Mouse (Mus musculus) bone marrow macrophage, adult 2 months (primary cell): ENCODE data around the gene Mfsd6l. TPM values are rescaled to one million over a fixed set of nuclear protein-coding genes. Genes with fewer than 3 reads are reported as not detected.

Experiments
- H3K27ac ChIP-seq: 2 replicates; pipeline ENCODE4 v1.5.1; 2012; ENCODE audit warnings: low read depth, low read length; ENCODE audit not compliant: insufficient read depth
- H3K4me1 ChIP-seq: 2 replicates; pipeline ENCODE4 v1.6.1; 2012; ENCODE audit warnings: low read length; ENCODE audit not compliant: control insufficient read depth, insufficient read depth
- H3K4me3 ChIP-seq: 2 replicates; pipeline ENCODE4 v1.5.1; 2012; ENCODE audit warnings: mild to moderate bottlenecking, low read length, moderate library complexity; ENCODE audit not compliant: insufficient read depth
- CTCF ChIP-seq: IDR thresholded peaks from 2 replicates; pipeline ENCODE4 v1.5.1; 2012; ENCODE audit warnings: low read depth, mild to moderate bottlenecking, low read length, moderate library complexity
- POLR2A ChIP-seq: IDR thresholded peaks from 2 replicates; pipeline ENCODE4 v1.6.1; 2012; ENCODE audit warnings: mild to moderate bottlenecking, low read depth, low read length, borderline replicate concordance
- polyA plus RNA-seq: library from polyadenylated mRNA; stranded (reverse); fragments of >200 nt; gene quantifications from 2 replicates; pipeline ENCODE4 v1.2.4, GENCODE M21; 2012; ENCODE audit not compliant: missing spikeins, insufficient read depth, insufficient read length

The Mfsd6l gene
- polyA plus RNA-seq = 0.35 and 1.2 TPM in 2 replicates

- no peaks in the 10 kb centered on the region for H3K4me1 ChIP-seq
- H3K4me3 ChIP-seq = no peak within 1 kb of the TSS
- H3K27ac ChIP-seq = no peak within 1 kb of the TSS
- no peak for TF ChIP-seq POLR2A
- TF ChIP-seq CTCF = no peak
These were observed at the start of gene Mfsd6l for GRCm38 (mm10) chr11:68555918-68556584. Gene Mfsd6l (plus strand): TSS chr11:68556186.

- Histone ChIP-seq H3K27ac (no peak overlapping the region), H3K4me1 (peaks cover 26% of the 10 kb centered on the region), H3K4me3 (no peak overlapping the region)
These were observed 48.7 kb upstream of the Mfsd6l start for GRCm38 (mm10) chr11:68507246-68507645.

GRCm38 (mm10) chr11:68508619-68509018 lies 47.4 kb upstream of the Mfsd6l start:
- no peak overlapping the region for H3K27ac ChIP-seq
- TF ChIP-seq CTCF (no peak), POLR2A (no peak)
- H3K4me3 ChIP-seq = no peak overlapping the region
- H3K4me1 ChIP-seq = peaks cover 25% of the 10 kb centered on the region

More at GRCm38 (mm10) chr11:68507246-68507645, 48.7 kb upstream of the Mfsd6l start:
- no peak for TF ChIP-seq POLR2A
- no peak for TF ChIP-seq CTCF

- no peak for TF ChIP-seq POLR2A
- TF ChIP-seq CTCF = no peak
- H3K27ac ChIP-seq = no peak overlapping the region
- peaks cover 24% of the 10 kb centered on the region for H3K4me1 ChIP-seq
These were observed 46.8 kb upstream of the Mfsd6l start for GRCm38 (mm10) chr11:68509194-68509593.

GRCm38 (mm10) chr11:68513969-68514368 lies 42.0 kb upstream of the Mfsd6l start:
- no peak overlapping the region for H3K4me3 ChIP-seq
- H3K27ac ChIP-seq = peak overlapping the region; percentile 45
- TF ChIP-seq CTCF = no peak
- TF ChIP-seq POLR2A = no peak
- peaks cover 25% of the 10 kb centered on the region for H3K4me1 ChIP-seq

More at GRCm38 (mm10) chr11:68509194-68509593, 46.8 kb upstream of the Mfsd6l start:
- H3K4me3 ChIP-seq = no peak overlapping the region

DNA sequence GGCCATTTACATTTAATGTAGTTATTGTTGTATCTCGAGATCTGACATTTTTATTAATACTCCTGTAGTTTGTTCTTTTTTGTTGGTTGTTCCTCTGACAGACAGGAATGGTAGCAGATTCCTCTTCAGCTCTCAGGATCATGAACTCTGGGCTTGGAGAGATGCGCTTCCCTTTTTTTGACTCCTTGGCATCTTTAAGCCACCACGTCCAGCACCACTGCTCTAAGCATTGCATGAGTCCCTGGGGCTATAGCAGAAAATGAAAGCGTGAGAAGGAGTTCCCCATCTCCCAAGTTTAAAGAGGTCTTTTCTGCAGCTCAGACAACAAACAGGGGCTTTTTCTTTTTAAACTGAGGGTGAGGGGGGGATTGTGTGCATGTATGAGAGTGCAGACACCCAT lies 36.6 kb upstream of the Mfsd6l start:
- TF ChIP-seq CTCF (no peak), POLR2A (no peak)
- H3K4me3 ChIP-seq = peak overlapping the region; percentile 35; the same call in 1 of the 2 replicates
- peak overlapping the region; percentile 81 for H3K27ac ChIP-seq
- peaks cover 44% of the 10 kb centered on the region for H3K4me1 ChIP-seq

DNA sequence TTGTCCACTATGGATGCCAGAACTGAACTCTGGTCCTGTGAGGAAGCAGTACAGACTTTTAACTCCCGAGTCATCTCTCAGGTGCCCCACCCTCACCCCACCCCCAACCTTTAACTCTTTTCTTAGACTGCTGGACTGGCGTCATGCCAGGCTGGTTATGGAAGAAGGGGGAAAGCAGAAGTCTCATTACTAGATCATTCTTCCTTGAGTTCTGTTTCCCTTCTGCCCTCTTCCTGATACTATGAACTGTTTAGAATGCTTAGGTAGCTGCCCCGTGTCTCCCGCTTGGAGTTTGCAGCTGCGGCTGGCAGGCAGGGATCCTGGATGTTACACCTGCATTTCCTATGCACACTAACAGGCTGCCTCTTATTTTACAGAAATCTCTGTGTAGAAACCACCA lies 36.2 kb upstream of the Mfsd6l start:
- H3K27ac ChIP-seq = peak overlapping the region; percentile 81
- peaks cover 40% of the 10 kb centered on the region for H3K4me1 ChIP-seq
- H3K4me3 ChIP-seq = peak overlapping the region; percentile 35
- TF ChIP-seq POLR2A (0 out of 2 replicates have a peak, but pooled peaks have one; percentile 27), CTCF (no peak)

DNA sequence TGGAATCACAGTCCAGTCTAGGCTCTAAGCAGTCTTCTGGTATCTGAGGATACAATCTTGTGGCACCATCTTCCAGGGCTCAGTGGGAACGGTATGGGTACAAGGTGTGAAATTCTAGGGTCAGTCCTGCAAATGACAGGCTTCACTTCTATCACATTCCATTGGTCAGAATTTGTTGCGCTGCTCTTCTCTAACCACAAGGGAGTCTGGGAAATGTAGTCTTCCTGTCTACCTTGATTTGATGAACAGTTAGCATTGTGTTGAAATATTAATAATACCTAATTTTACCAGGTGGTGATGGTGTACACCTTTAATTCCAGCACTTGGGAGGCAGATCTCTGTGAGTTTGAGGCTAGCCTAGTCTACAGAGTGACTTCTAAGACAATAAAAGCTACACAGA lies 35.5 kb upstream of the Mfsd6l start:
- H3K27ac ChIP-seq = peak overlapping the region; percentile 72
- peaks cover 33% of the 10 kb centered on the region for H3K4me1 ChIP-seq
- TF ChIP-seq CTCF (no peak), POLR2A (no peak)

GRCm38 (mm10) chr11:68521352-68521751 lies 34.6 kb upstream of the Mfsd6l start:
- Histone ChIP-seq H3K27ac (peak overlapping the region; percentile 77), H3K4me1 (peaks cover 33% of the 10 kb centered on the region), H3K4me3 (no peak overlapping the region)
- TF ChIP-seq CTCF (no peak), POLR2A (no peak)

More for the DNA sequence above, 35.5 kb upstream of the Mfsd6l start:
- H3K4me3 ChIP-seq = no peak overlapping the region

DNA sequence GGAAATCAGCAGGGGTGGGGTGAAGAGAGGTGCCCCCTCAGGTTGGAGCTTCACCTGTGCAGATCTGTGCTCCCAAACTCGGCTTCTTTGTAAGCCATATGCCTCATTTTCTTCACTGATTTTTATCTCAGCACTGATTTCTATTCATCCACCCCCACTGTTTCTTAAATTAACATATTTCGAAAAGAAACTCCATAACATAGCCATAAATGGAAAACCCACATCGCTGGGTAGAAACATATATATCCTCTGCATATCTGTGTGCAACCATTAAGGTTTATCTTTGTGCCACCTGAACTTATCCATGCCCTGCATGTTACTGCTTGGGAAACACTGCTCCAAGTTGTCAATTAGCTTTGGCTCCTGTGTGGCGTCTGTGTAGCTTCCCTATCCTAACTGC lies 29.5 kb upstream of the Mfsd6l start:
- H3K4me1 ChIP-seq = peaks cover 13% of the 10 kb centered on the region
- no peak for TF ChIP-seq CTCF
- no peak for TF ChIP-seq POLR2A
- H3K4me3 ChIP-seq = no peak overlapping the region
- no peak overlapping the region for H3K27ac ChIP-seq
